Mouse (Mus musculus) G1E (cell line): ENCODE data around the gene Itga5.

ENCODE experiments used
- CTCF ChIP-seq: IDR thresholded peaks from 2 replicates; pipeline ENCODE4 v1.5.1; 2012; ENCODE audit warnings: low read depth, low read length, inconsistent platforms, mixed read lengths
- GATA1 ChIP-seq: IDR thresholded peaks from 2 replicates; pipeline ENCODE4 v1.6.1; 2012; ENCODE audit warnings: borderline replicate concordance, low read length, inconsistent platforms, mixed read lengths
- TAL1 ChIP-seq: conservative IDR thresholded peaks from 2 replicates; pipeline ENCODE4 v1.6.1; 2012; ENCODE audit warnings: low read depth, low read length, inconsistent platforms, mixed read lengths

DNA sequence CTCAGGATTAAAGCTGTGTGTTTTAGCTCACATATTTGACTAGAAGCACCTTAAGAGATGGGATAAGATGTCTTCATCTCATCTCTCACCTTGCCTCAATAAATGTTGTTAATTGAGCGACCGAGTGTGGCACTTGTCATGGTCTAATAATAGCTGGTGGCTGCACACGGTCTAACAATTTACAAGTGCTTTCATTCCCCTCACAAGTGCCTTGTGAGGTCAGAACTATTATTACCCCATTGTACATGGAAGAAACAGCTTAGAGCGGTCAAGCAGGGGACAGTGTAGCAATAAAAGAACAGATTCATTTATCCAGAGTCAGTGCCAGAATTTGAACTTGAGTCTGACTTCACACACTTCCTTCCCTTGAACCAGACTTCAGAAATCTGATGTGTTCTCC, 11.1 kb downstream of the Itga5 start:
- TF ChIP-seq CTCF (no peak), TAL1 (no peak), GATA1 (no peak)
